Mouse (Mus musculus) CH12.LX (cell line): Measurements from ENCODE around the gene Prkci. TPM values are rescaled to one million over a fixed set of nuclear protein-coding genes. Genes with fewer than 3 reads are reported as not detected.

Experiments used
- DNase-seq: peaks from one replicate; pipeline ENCODE4 v3.0.0-alpha.2; 2013; ENCODE audit errors: extremely low read depth
- H3K27ac ChIP-seq: 2 replicates; pipeline ENCODE4 v1.5.1; 2012; ENCODE audit warnings: low read depth, mild to moderate bottlenecking, control low read depth, moderate library complexity; ENCODE audit not compliant: insufficient read depth
- H3K27me3 ChIP-seq: replicated peaks from 2 replicates; pipeline ENCODE3; 2012; ENCODE audit warnings: inconsistent platforms
- H3K36me3 ChIP-seq, 2 experiments: replicated peaks in 1 of 2; 2 replicates each; pipeline versions ENCODE3 to v1.6.1; 2012; ENCODE audit warnings: inconsistent platforms in 1 of 2, low read length in 1 of 2, mild to moderate bottlenecking in 1 of 2, mixed read lengths in 1 of 2, moderate library complexity in 1 of 2; ENCODE audit not compliant: control insufficient read depth in 1 of 2, insufficient read depth in 1 of 2
- H3K4me1 ChIP-seq, 2 experiments: 2 replicates each; pipeline ENCODE4 v1.6.1; 2012; ENCODE audit warnings: inconsistent platforms in 1 of 2, moderate library complexity in 1 of 2; ENCODE audit not compliant: insufficient read depth in 2 of 2, control insufficient read depth in 1 of 2
- H3K4me2 ChIP-seq: 2 replicates; pipeline ENCODE4 v1.6.1; 2012; ENCODE audit warnings: low read depth, mild to moderate bottlenecking, control low read depth; ENCODE audit not compliant: poor library complexity, insufficient read depth, severe bottlenecking
- H3K4me3 ChIP-seq, 3 experiments: fragments of 150-350 bp in 1 of 3; sonication (generic) in 1 of 3; replicated peaks in 1 of 3; 2 replicates each; pipeline versions ENCODE3 to v1.5.1; 2011 to 2012; ENCODE audit warnings: low read depth in 2 of 3, low read length in 2 of 3, mild to moderate bottlenecking in 2 of 3, moderate library complexity in 2 of 3, control low read depth in 1 of 3, improper control_type of control experiment in 1 of 3, inconsistent platforms in 1 of 3, mixed read lengths in 1 of 3; ENCODE audit not compliant: poor library complexity in 1 of 3
- H3K79me2 ChIP-seq: replicated peaks from 2 replicates; pipeline ENCODE4 v1.6.1; 2012; ENCODE audit warnings: mild to moderate bottlenecking, moderate library complexity; ENCODE audit not compliant: control insufficient read depth, poor library complexity, insufficient read depth, severe bottlenecking; ENCODE audit errors: extremely low read depth
- H3K9ac ChIP-seq: 2 replicates; pipeline ENCODE4 v1.6.1; 2012; ENCODE audit warnings: low read depth, mild to moderate bottlenecking, control low read depth, moderate library complexity; ENCODE audit not compliant: insufficient read depth
- H3K9me3 ChIP-seq: replicated peaks from 2 replicates; pipeline ENCODE3; 2012; ENCODE audit warnings: low read length, inconsistent platforms, mixed read lengths
- BHLHE40 ChIP-seq: IDR thresholded peaks from 2 replicates; pipeline ENCODE4 v1.6.1; 2011; ENCODE audit warnings: mild to moderate bottlenecking, low read depth, low read length, improper control_type of control experiment
- CHD1 ChIP-seq: IDR thresholded peaks from 2 replicates; pipeline ENCODE4 v1.6.1; 2012; ENCODE audit warnings: low read depth, low read length, improper control_type of control experiment, inconsistent platforms
- CHD2 ChIP-seq: IDR thresholded peaks from 2 replicates; pipeline ENCODE4 v1.6.1; 2011; ENCODE audit warnings: low read length, improper control_type of control experiment
- CTCF ChIP-seq, 2 experiments: IDR thresholded peaks in 1 of 2; conservative IDR thresholded peaks in 1 of 2; 2 replicates each; pipeline ENCODE4 v1.5.1; 2011 to 2012; ENCODE audit warnings: low read depth in 2 of 2, low read length in 2 of 2, improper control_type of control experiment in 1 of 2, inconsistent platforms in 1 of 2, mild to moderate bottlenecking in 1 of 2, moderate library complexity in 1 of 2
- E2F4 ChIP-seq: IDR thresholded peaks from 2 replicates; pipeline ENCODE4 v1.6.1; 2011; ENCODE audit warnings: low read depth, low read length, improper control_type of control experiment; ENCODE audit not compliant: insufficient replicate concordance
- ELF1 ChIP-seq: IDR thresholded peaks from 2 replicates; pipeline ENCODE4 v1.6.1; 2014; ENCODE audit warnings: low read depth, mild to moderate bottlenecking, inconsistent platforms, low read length, improper control_type of control experiment
- EP300 ChIP-seq: IDR thresholded peaks from 2 replicates; pipeline ENCODE4 v1.6.1; 2011; ENCODE audit warnings: low read length, improper control_type of control experiment
- ETS1 ChIP-seq: conservative IDR thresholded peaks from 2 replicates; pipeline ENCODE4 v1.6.1; 2012; ENCODE audit warnings: low read depth, mild to moderate bottlenecking, inconsistent platforms, low read length, improper control_type of control experiment, moderate library complexity
- GABPA ChIP-seq: IDR thresholded peaks from 2 replicates; pipeline ENCODE4 v1.6.1; 2012; ENCODE audit warnings: low read depth, low read length, improper control_type of control experiment, inconsistent platforms; ENCODE audit not compliant: insufficient replicate concordance
- HCFC1 ChIP-seq: IDR thresholded peaks from 2 replicates; pipeline ENCODE4 v1.6.1; 2012; ENCODE audit warnings: low read depth, mild to moderate bottlenecking, inconsistent platforms, low read length, improper control_type of control experiment
- IRF4 ChIP-seq: IDR thresholded peaks from 2 replicates; pipeline ENCODE4 v1.6.1; 2014; ENCODE audit warnings: low read depth, mild to moderate bottlenecking, inconsistent platforms, low read length, improper control_type of control experiment
- JUN ChIP-seq: IDR thresholded peaks from 2 replicates; pipeline ENCODE4 v1.6.1; 2011; ENCODE audit warnings: low read depth, mild to moderate bottlenecking, low read length, improper control_type of control experiment, moderate library complexity; ENCODE audit not compliant: insufficient read depth
- JUND ChIP-seq: conservative IDR thresholded peaks from 2 replicates; pipeline ENCODE4 v1.6.1; 2011; ENCODE audit warnings: low read depth, low read length, improper control_type of control experiment
- KAT2A ChIP-seq: IDR thresholded peaks from 2 replicates; pipeline ENCODE4 v1.6.1; 2012; ENCODE audit warnings: low read length, improper control_type of control experiment, inconsistent platforms; ENCODE audit not compliant: insufficient replicate concordance
- MAFK ChIP-seq: IDR thresholded peaks from 2 replicates; pipeline ENCODE4 v1.6.1; 2011; ENCODE audit warnings: low read length, improper control_type of control experiment; ENCODE audit not compliant: insufficient replicate concordance
- MAX ChIP-seq: IDR thresholded peaks from 2 replicates; pipeline ENCODE4 v1.6.1; 2011; ENCODE audit warnings: low read length, improper control_type of control experiment
- MAZ ChIP-seq: IDR thresholded peaks from 2 replicates; pipeline ENCODE4 v1.6.1; 2012; ENCODE audit warnings: low read depth, mild to moderate bottlenecking, inconsistent platforms, low read length, improper control_type of control experiment, moderate library complexity
- MEF2A ChIP-seq: IDR thresholded peaks from 2 replicates; pipeline ENCODE4 v1.6.1; 2014; ENCODE audit warnings: low read depth, mild to moderate bottlenecking, inconsistent platforms, low read length, improper control_type of control experiment, borderline replicate concordance
- MXI1 ChIP-seq: IDR thresholded peaks from 2 replicates; pipeline ENCODE4 v1.6.1; 2011; ENCODE audit warnings: mild to moderate bottlenecking, low read depth, low read length, improper control_type of control experiment
- MYC ChIP-seq: IDR thresholded peaks from 2 replicates; pipeline ENCODE4 v1.6.1; 2011; ENCODE audit warnings: low read depth, mild to moderate bottlenecking, improper control_type of control experiment, low read length
- NELFE ChIP-seq: IDR thresholded peaks from 2 replicates; pipeline ENCODE4 v1.6.1; 2011; ENCODE audit warnings: low read depth, low read length, improper control_type of control experiment
- NRF1 ChIP-seq: IDR thresholded peaks from 2 replicates; pipeline ENCODE4 v1.6.1; 2014; ENCODE audit warnings: low read depth, mild to moderate bottlenecking, inconsistent platforms, low read length, improper control_type of control experiment, moderate library complexity
- PAX5 ChIP-seq: IDR thresholded peaks from 2 replicates; pipeline ENCODE4 v1.6.1; 2012; ENCODE audit warnings: low read length, inconsistent platforms, mixed read lengths
- POLR2A ChIP-seq: IDR thresholded peaks from 2 replicates; pipeline ENCODE4 v1.6.1; 2011; ENCODE audit warnings: low read depth, mild to moderate bottlenecking, improper control_type of control experiment, low read length
- POLR2AphosphoS2 ChIP-seq: IDR thresholded peaks from 2 replicates; pipeline ENCODE4 v1.6.1; 2011; ENCODE audit warnings: low read depth, low read length, improper control_type of control experiment
- RAD21 ChIP-seq: IDR thresholded peaks from 2 replicates; pipeline ENCODE4 v1.6.1; 2011; ENCODE audit warnings: low read depth, mild to moderate bottlenecking, low read length, improper control_type of control experiment, moderate library complexity
- RCOR1 ChIP-seq: conservative IDR thresholded peaks from 2 replicates; pipeline ENCODE4 v1.6.1; 2012; ENCODE audit warnings: low read depth, mild to moderate bottlenecking, inconsistent platforms, low read length, improper control_type of control experiment
- SIN3A ChIP-seq: IDR thresholded peaks from 2 replicates; pipeline ENCODE4 v1.6.1; 2012; ENCODE audit warnings: low read length, improper control_type of control experiment, inconsistent platforms
- SMC3 ChIP-seq: IDR thresholded peaks from 2 replicates; pipeline ENCODE4 v1.6.1; 2011; ENCODE audit warnings: low read depth, low read length, improper control_type of control experiment
- TBP ChIP-seq: conservative IDR thresholded peaks from 2 replicates; pipeline ENCODE4 v1.6.1; 2011; ENCODE audit warnings: low read depth, low read length, improper control_type of control experiment
- TCF12 ChIP-seq: IDR thresholded peaks from 2 replicates; pipeline ENCODE4 v1.6.1; 2014; ENCODE audit warnings: low read depth, mild to moderate bottlenecking, inconsistent platforms, low read length, improper control_type of control experiment
- UBTF ChIP-seq: IDR thresholded peaks from 2 replicates; pipeline ENCODE4 v1.6.1; 2012; ENCODE audit warnings: low read depth, mild to moderate bottlenecking, inconsistent platforms, low read length, improper control_type of control experiment, moderate library complexity
- USF1 ChIP-seq: IDR thresholded peaks from 2 replicates; pipeline ENCODE4 v1.6.1; 2014; ENCODE audit warnings: low read depth, mild to moderate bottlenecking, inconsistent platforms, low read length, improper control_type of control experiment
- USF2 ChIP-seq: conservative IDR thresholded peaks from 2 replicates; pipeline ENCODE4 v1.6.1; 2011; ENCODE audit warnings: low read depth, low read length, improper control_type of control experiment
- ZC3H11A ChIP-seq: IDR thresholded peaks from 2 replicates; pipeline ENCODE4 v1.6.1; 2012; ENCODE audit warnings: low read depth, mild to moderate bottlenecking, inconsistent platforms, low read length, improper control_type of control experiment
- ZKSCAN1 ChIP-seq: IDR thresholded peaks from 2 replicates; pipeline ENCODE4 v1.6.1; 2012; ENCODE audit warnings: low read depth, inconsistent platforms, low read length, improper control_type of control experiment, borderline replicate concordance
- ZMIZ1 ChIP-seq: IDR thresholded peaks from 2 replicates; pipeline ENCODE4 v1.6.1; 2012; ENCODE audit warnings: low read depth, mild to moderate bottlenecking, inconsistent platforms, low read length, improper control_type of control experiment
- ZNF384 ChIP-seq: IDR thresholded peaks from 2 replicates; pipeline ENCODE4 v1.6.1; 2012; ENCODE audit warnings: low read depth, low read length, improper control_type of control experiment, inconsistent platforms
- dilution Hi-C: fragments of 300-500 bp; cut with MboI; formaldehyde crosslinking; loops from 2 replicates; pipeline ENCODE4 v1.14.3; 2020; ENCODE audit warnings: low sequenced_read_pairs; ENCODE audit not compliant: extremely low pct_unique_long_range_greater_than_20kb, extremely low pct_ligation_motif_present
- in situ Hi-C: fragments of 300-500 bp; cut with MboI; formaldehyde crosslinking; loops from 3 replicates; pipeline ENCODE4 v1.14.3; 2019; ENCODE audit warnings: low sequenced_read_pairs, low pct_ligation_motif_present, low pct_unique_long_range_greater_than_20kb, mixed read lengths
- polyA plus RNA-seq: library from polyadenylated mRNA; unstranded; fragments of >175 nt; gene quantifications from 2 replicates; pipeline ENCODE4 v1.2.1, GENCODE M21; 2012; ENCODE audit warnings: low read depth; ENCODE audit not compliant: insufficient read length
- total RNA-seq, 2 experiments: library from RNA; depleted of rRNA; stranded (reverse); fragments of 300-350 nt in 1 of 2; fragments of >200 nt in 1 of 2; gene quantifications; 2 replicates each; pipeline ENCODE4 v1.2.3; 2012 to 2014

The Prkci gene
- total and polyA plus RNA-seq, 3 experiments: 14.8 to 17.1 (median 16.7) TPM

- no peaks in the 10 kb centered on the region; the same call in 1 of the 2 replicates for H3K79me2 ChIP-seq
- H3K27ac ChIP-seq: peak overlapping the region; percentile 90
- peaks cover 10 to 21% of the 10 kb centered on the region in 2 experiments for H3K4me1 ChIP-seq
- peak overlapping the region in 1 of 3 experiments; percentile 1 for H3K4me3 ChIP-seq
- H3K27me3 ChIP-seq: no peaks in the 10 kb centered on the region
- dilution Hi-C loops: no loop called here
- in situ Hi-C loops: loop anchor here (25.0 kb wide), 1 partner anchor 90 kb away; the partner anchor contains the start of gene Gpr160
- H3K4me2 ChIP-seq: peak overlapping the region; percentile 86
- H3K9ac ChIP-seq: no peak overlapping the region
- H3K9me3 ChIP-seq: no peaks in the 10 kb centered on the region
- peaks cover 30 to 68% of the 10 kb centered on the region in 2 experiments for H3K36me3 ChIP-seq
- TF ChIP-seq ELF1 (no peak), ZKSCAN1 (no peak), UBTF (peak; percentile 84), USF1 (no peak), BHLHE40 (peak; percentile 72), MXI1 (0 out of 2 replicates have a peak, but pooled peaks have one; percentile 22), RAD21 (no peak), E2F4 (no peak), PAX5 (no peak), MAZ (peak; percentile 88; the same call in 1 of the 2 replicates), TBP (peak; percentile 57; the same call in 1 of the 2 replicates), USF2 (no peak), POLR2A (peak; percentile 51), CTCF (conservative IDR thresholded peaks at IDR 0.05 in 1 of 2, IDR thresholded peaks at IDR 0.05 in 1 of 2; ENCODE audit: low read depth in 2 of 2, low read length in 2 of 2) (no peak), NELFE (no peak), ZNF384 (peak; percentile 99), IRF4 (peak; percentile 100), TCF12 (peak; percentile 96), EP300 (peak; percentile 99), SMC3 (no peak), CHD2 (peak; percentile 56; the same call in 1 of the 2 replicates), RCOR1 (peak; percentile 98), ETS1 (peak; percentile 67), MEF2A (peak; percentile 75; the same call in 1 of the 2 replicates), HCFC1 (no peak), NRF1 (no peak), GABPA (no peak), JUN (peak; percentile 98), POLR2AphosphoS2 (no peak), MAFK (no peak; the same call in 1 of the 2 replicates), SIN3A (peak; percentile 69; the same call in 1 of the 2 replicates), ZMIZ1 (no peak), CHD1 (peak; percentile 63; the same call in 1 of the 2 replicates), MAX (peak; percentile 43; the same call in 1 of the 2 replicates), KAT2A (no peak), JUND (peak; percentile 99), ZC3H11A (no peak), MYC (peak; percentile 85)
- TF ChIP-seq, all 38 proteins: peak for 20
- DNase-seq: peak; percentile 86
Observed at GRCm38 (mm10) chr3:30952273-30953070, 43.1 kb upstream of the Prkci start.
